Mouse (Mus musculus) left cerebral cortex, adult 2 months (tissue): ENCODE data around the gene Gm14325. TPM values are rescaled to one million over a fixed set of nuclear protein-coding genes. Genes with fewer than 3 reads are reported as not detected.
"Not testable (repeated sequence)": the region's sequence is repeated elsewhere in the genome, so short reads cannot be mapped to it uniquely, and the experiment has no call there.

ENCODE experiments used
- DNase-seq, 2 experiments: peaks; one replicate each; pipeline ENCODE4 v3.0.0; 2021 to 2022; ENCODE audit warnings: low spot score in 2 of 2, mixed read lengths in 1 of 2; ENCODE audit errors: extremely low spot score in 1 of 2
- H3K27ac ChIP-seq: fragments of 200-600 bp; 2 replicates; pipeline ENCODE4 v1.8.1; 2022
- H3K4me3 ChIP-seq: fragments of 200-600 bp; 2 replicates; pipeline ENCODE4 v1.8.1; 2022
- CTCF ChIP-seq: fragments of 200-600 bp; IDR thresholded peaks from 2 replicates; pipeline ENCODE4 v1.8.1; 2022; ENCODE audit warnings: antibody characterized with exemption, mild to moderate bottlenecking, moderate library complexity
- intact Hi-C: fragments of 180-260 bp; cut with DNase I; formaldehyde crosslinking; loops from one replicate; pipeline ENCODE4 v1.15.1; 2025
- long read RNA-seq, 2 experiments: library from polyadenylated mRNA; stranded (forward); transcript quantifications; one replicate each; pipeline ENCODE4 v2.0.0; 2021; ENCODE audit warnings: borderline mapping rate in 2 of 2
- total RNA-seq, 2 experiments: library from RNA; stranded (reverse); gene quantifications; 2 replicates each; pipeline ENCODE4 v1.2.3; 2021

Gene Gm14325
- 100 to 1,000 TPM; 126 to 137 TPM for total RNA-seq
- long read RNA-seq, experiment 1, transcript Gm14325-202 (3 exons, 310 nt), result major isoform, 60 of 69 reads
- long read RNA-seq, experiment 1, partial matches to known transcripts, result 1 of 69 reads
- long read RNA-seq, experiment 1, other reads (novel, unspliced or antisense), result 5 of 69 reads
- long read RNA-seq, experiment 2, transcript Gm14325-202 (3 exons, 310 nt), result major isoform, 41 of 45 reads
- long read RNA-seq, experiment 2, partial matches to known transcripts, result 1 of 45 reads
- long read RNA-seq, experiment 2, other reads (novel, unspliced or antisense), result 2 of 45 reads

- Histone ChIP-seq H3K4me3 (peak within 1 kb of the TSS; percentile 52), H3K27ac (peak within 1 kb of the TSS; percentile 83)
- DNase-seq, result peak; percentile 70
- TF ChIP-seq CTCF, result peak; percentile 23
- intact Hi-C loops, result not testable (repeated sequence)
Measured at GRCm38 (mm10) chr2:177839901-177840663, at the start of gene Gm14325. Gm14325 (minus strand) TSS chr2:177840336.

GRCm38 (mm10) chr2:177887743-177888142, 47.6 kb upstream of the Gm14325 start:
- DNase-seq, H3K4me3 ChIP-seq, H3K27ac ChIP-seq, intact Hi-C loops: not testable (repeated sequence)

DNA sequence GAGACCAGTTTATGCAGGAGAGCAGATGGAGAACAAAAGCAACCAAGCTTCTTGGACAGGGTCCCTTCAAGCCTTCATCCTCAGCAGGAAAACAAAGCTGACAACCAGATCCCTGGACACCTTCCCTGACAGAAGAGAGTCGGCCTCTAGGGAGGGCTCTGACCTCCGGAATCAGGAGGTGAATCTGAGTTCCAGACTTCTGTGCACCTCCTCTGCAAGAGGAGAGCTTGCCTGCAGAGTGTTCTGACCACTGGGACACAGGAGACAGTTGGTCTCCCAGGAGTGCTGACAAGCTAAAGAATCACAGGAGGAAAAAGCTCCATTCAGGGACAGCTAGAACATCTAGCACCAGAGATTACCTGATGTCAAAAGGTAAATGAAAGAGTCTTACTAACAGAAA, 22.1 kb upstream of the Gm14325 start:
- H3K27ac ChIP-seq, intact Hi-C loops, H3K4me3 ChIP-seq, DNase-seq: not testable (repeated sequence)

DNA sequence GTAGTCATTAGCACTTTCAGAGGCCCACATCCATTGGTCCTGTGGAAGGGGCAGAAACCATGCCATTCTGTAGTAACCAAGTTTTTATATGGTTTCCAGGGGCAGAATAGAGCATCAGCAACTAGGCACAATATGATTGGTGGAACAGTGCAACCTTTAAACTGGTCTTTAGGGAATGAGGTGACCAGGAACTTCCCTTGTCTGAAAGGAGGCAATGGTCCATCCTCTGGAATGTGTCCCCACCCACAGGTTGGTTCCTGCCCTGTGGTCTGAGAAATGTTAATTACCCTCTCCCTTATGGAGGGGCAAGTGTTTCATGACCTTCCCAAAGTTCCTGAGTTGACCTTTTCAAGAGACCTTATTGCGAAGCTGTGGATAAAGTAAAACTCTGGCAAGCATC, 3.5 kb upstream of the Gm14325 start:
- intact Hi-C loops, H3K27ac ChIP-seq, DNase-seq, H3K4me3 ChIP-seq: not testable (repeated sequence)

- H3K27ac ChIP-seq, H3K4me3 ChIP-seq, intact Hi-C loops, DNase-seq: not testable (repeated sequence)
Measured at GRCm38 (mm10) chr2:177836756-177837155, 3.4 kb downstream of the Gm14325 start.

DNA sequence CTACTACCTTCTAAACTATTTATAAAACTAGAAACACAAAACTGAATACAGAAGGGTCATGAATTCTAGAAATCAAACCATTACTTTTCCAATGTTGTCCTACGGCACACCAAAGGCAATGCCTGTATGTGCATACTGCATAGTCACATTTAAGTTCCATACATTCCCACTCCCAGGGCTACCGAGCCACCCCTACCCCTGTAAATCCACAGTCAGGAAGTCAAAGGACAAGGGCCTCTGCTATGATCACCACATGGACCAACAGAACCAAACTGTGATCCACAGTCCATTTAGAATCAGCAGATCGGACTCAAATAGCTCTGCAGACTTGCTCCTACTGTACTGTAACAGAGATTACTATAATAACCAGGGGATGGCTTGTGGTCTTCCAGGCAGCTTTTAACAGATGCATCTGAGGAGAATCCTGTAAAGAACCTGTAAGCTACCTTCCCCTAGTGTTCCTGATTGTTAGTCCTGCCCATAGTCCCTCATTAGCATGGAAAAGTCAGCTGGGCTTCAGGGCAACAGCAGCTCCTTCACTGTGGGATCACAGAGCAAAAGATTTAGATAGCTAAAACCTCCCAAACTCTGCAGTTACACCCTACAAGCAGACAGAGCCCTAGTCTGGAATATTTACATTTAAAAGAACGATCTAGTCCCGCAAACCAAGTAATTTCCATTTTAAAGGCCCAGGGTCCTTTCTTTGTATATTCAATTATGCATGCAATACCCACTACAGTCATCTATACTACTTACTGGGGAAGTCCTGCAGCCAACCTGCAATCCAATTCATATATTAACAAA, 4.2 kb downstream of the Gm14325 start:
- DNase-seq, H3K27ac ChIP-seq, H3K4me3 ChIP-seq, intact Hi-C loops: not testable (repeated sequence)

- H3K27ac ChIP-seq, H3K4me3 ChIP-seq, intact Hi-C loops: not testable (repeated sequence)
- TF ChIP-seq CTCF, result peak; percentile 18
- DNase-seq, result peak in 1 of 2 experiments; percentile 49
Measured at GRCm38 (mm10) chr2:177821952-177822351, 18.2 kb downstream of the Gm14325 start.

- H3K27ac ChIP-seq, intact Hi-C loops, DNase-seq, H3K4me3 ChIP-seq: not testable (repeated sequence)
Measured at GRCm38 (mm10) chr2:177806170-177806569, 34.0 kb downstream of the Gm14325 start.

GRCm38 (mm10) chr2:177787351-177787750, 52.8 kb downstream of the Gm14325 start:
- H3K27ac ChIP-seq, DNase-seq, intact Hi-C loops, H3K4me3 ChIP-seq: not testable (repeated sequence)

Other genes with a start within 250 kb of the Gm14325 start
- gene Gm14322, start 81.0 kb downstream of the Gm14325 start, total RNA-seq, result 10 to 100 TPM; 33.6 to 39.9 TPM
- 1 to 10 TPM; 6.1 to 7.2 TPM for gene Gm14327, start 56.8 kb upstream of the Gm14325 start, total RNA-seq
- gene Zfp972, start 85.3 kb upstream of the Gm14325 start, total RNA-seq, result 1 to 10 TPM; 1.1 to 1.7 TPM
- gene Gm14326, start 117.0 kb upstream of the Gm14325 start, total RNA-seq, result 10 to 100 TPM; 60.8 to 60.9 TPM
- 10 to 100 TPM; 27.8 to 28.5 TPM for gene Zfp971, start 182.9 kb upstream of the Gm14325 start, total RNA-seq
- 10 to 100 TPM; 21.3 to 21.4 TPM for gene Zfp931, start 238.1 kb upstream of the Gm14325 start, total RNA-seq